ENCODE assay signal across 9 mouse cellular contexts in the genomic region with DNA sequence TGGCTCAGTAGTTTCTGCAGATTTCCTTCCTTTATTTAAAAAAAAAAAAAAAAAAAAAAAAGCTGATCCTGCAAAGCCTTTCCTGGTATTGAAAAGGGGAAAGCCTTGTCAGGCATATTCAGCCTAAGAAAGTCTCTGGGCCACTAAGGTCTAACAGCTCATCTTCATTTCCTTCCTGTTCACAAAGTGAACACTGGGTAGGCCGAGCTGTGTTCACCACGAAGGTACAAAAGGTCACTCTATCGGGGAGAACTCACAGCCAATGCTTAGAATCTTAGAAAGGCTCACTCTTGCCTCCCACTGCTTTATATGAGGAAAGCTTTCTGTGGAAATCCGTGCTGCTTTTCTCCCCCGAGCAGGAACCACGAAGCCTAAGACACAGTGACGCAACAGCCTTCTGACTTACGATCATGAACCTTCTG. TPM values are rescaled to one million over a fixed set of nuclear protein-coding genes. Genes with fewer than 3 reads are reported as not detected.
DNase-seq lines count a peak whose midpoint lies in the region; ATAC-seq and TF ChIP-seq lines count a peak whose summit lies in the region.
"Had no signal": no experiment of that assay in that cellular context is flagged by ENCODE, and none has a peak within 500 bp of the region (broad histone marks: within the 10 kb centered on the region; RNA-seq: fewer than 3 reads in every experiment).

No protein-coding gene starts in this region.

- peak; percentile 35 for DNase-seq in adrenal gland, adult 2 months
- no peak for DNase-seq in adrenal gland, postnatal 25 days
- no peak for DNase-seq in spleen, adult 2 months (ENCODE audit: low read depth in 1 of 2, low spot score in 2 of 2)
- DNase-seq in spleen, postnatal 14 days (ENCODE audit: low spot score in 2 of 2), result no peak
- peak; percentile 32 to 67 for DNase-seq in kidney, postnatal 36 days
- no peak for DNase-seq in urinary bladder, postnatal 25 days (ENCODE audit: low spot score)
- no peak for DNase-seq in retina, embryonic 14.5 days (ENCODE audit: low spot score)

- H3K9ac ChIP-seq in stomach, embryonic 16.5 days (ENCODE audit: low read length), result no peak overlapping the region

- H3K27ac ChIP-seq in spleen, adult 2 months (ENCODE audit: insufficient read depth, low read length), result 0 out of 2 replicates have a peak overlapping the region, but pooled peaks have one; percentile 1
- 0 out of 2 replicates have a peak overlapping the region, but pooled peaks have one; percentile 11 for H3K27ac ChIP-seq in stomach, embryonic 16.5 days (ENCODE audit: low read length)

- TF ChIP-seq CTCF in spleen, adult 2 months (IDR thresholded peaks at IDR 0.05; ENCODE audit: extremely low read depth, insufficient read depth, insufficient read length, insufficient replicate concordance), result no peak

- ATAC-seq in stomach, embryonic 16.5 days (ENCODE audit: insufficient read depth, low FRiP score), result no peak
- ATAC-seq: midbrain, embryonic 16.5 days had no signal

- no peaks in the 10 kb centered on the region for H3K9me3 ChIP-seq in stomach, embryonic 16.5 days (replicated peaks; ENCODE audit: control insufficient read depth, low read length)

- no peak overlapping the region for H3K4me3 ChIP-seq in spleen, adult 2 months (ENCODE audit: extremely low read depth, insufficient read depth, insufficient read length)
- H3K4me3 ChIP-seq in stomach, embryonic 16.5 days (replicated peaks; ENCODE audit: low read length), result no peak overlapping the region

- no peak for TF ChIP-seq POLR2A in spleen, adult 2 months (IDR thresholded peaks at IDR 0.05; ENCODE audit: low read depth, low read length)

- H3K4me2 ChIP-seq in stomach, embryonic 16.5 days (ENCODE audit: low read depth, low read length), result no peak overlapping the region

- H3K27me3 ChIP-seq in spleen, adult 2 months (ENCODE audit: control insufficient read depth, insufficient read depth, low read length), result no peaks in the 10 kb centered on the region
- no peaks in the 10 kb centered on the region for H3K27me3 ChIP-seq in stomach, embryonic 16.5 days (ENCODE audit: control insufficient read depth, insufficient read depth, low read length)

- H3K4me1 ChIP-seq in spleen, adult 2 months (ENCODE audit: control insufficient read depth, insufficient read depth, insufficient read length), result no peaks in the 10 kb centered on the region
- no peaks in the 10 kb centered on the region for H3K4me1 ChIP-seq in stomach, embryonic 16.5 days (ENCODE audit: control insufficient read depth, insufficient read depth, low read length)

- WGBS in spleen, adult 2 months, result 31% methylated on average over 8 of the region's 8 CpGs
- WGBS in stomach, embryonic 16.5 days, result 75% methylated on average over 8 of the region's 8 CpGs

- no peaks in the 10 kb centered on the region for H3K36me3 ChIP-seq in spleen, adult 2 months (ENCODE audit: control insufficient read depth, insufficient read depth, low read length)
- H3K36me3 ChIP-seq in stomach, embryonic 16.5 days (ENCODE audit: control insufficient read depth, insufficient read depth, low read length), result no peaks in the 10 kb centered on the region

RNA-seq across cellular contexts. Expression of a gene that starts 22.4 kb away (rescaled TPM):
- 100 to 1,000 TPM; 145 TPM for total RNA-seq in adrenal gland, adult 2 months (2021)
- 165 and 168 TPM in 2 replicates for polyA plus RNA-seq in adrenal gland, adult 2 months (2012; rRNA removed)
- total RNA-seq in adrenal gland, postnatal 25 days (2021), result 117 and 129 TPM in 2 replicates
- 33.5 and 37.2 TPM in 2 replicates for polyA plus RNA-seq in spleen, adult 2 months (2012; rRNA removed)
- polyA plus RNA-seq in stomach, embryonic 16.5 days (2015; fragmentation: Nextera tagmentation; extraction: Ambion mirVana), result 35.9 and 38.6 TPM in 2 replicates

Comparison
In these comparisons a context has a peak if more than half of its experiments do, and no peak if none do; other contexts are left out.
1. DNase-seq: peak in adrenal gland, adult 2 months (single experiment) and kidney, postnatal 36 days (2 of 2); none in adrenal gland, postnatal 25 days (single experiment), spleen, adult 2 months (0 of 2), spleen, postnatal 14 days (0 of 2), urinary bladder, postnatal 25 days (single experiment) and retina, embryonic 14.5 days (single experiment).